29 mouse cellular contexts compared by ENCODE assay signal in the genomic region with DNA sequence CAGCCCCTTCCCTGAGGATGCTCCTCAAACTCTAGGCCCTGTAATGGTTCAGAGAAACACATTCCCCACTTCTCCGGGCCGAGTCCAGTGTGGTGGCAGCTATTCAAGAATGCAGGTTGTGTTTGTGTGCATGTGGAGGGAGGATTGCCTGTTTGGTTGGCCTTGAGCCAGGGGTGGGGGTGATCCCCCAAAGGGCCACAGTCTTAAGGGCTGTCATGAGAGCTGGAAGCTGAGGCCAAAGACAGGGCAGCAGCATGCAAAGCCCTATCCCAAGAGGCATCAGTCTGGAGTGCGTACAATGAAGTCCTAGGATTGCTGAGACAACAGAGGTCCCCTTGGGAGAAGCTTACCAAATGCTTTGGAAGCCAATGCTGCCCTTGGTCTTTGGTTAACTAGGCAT.
DNase-seq lines count a peak whose midpoint lies in the region; ATAC-seq and TF ChIP-seq lines count a peak whose summit lies in the region.
"Had no signal": no experiment of that assay in that cellular context is flagged by ENCODE, and none has a peak within 500 bp of the region (broad histone marks: within the 10 kb centered on the region; RNA-seq: fewer than 3 reads in every experiment).

No protein-coding gene starts in this region.

- no peaks in the 10 kb centered on the region for H3K27me3 ChIP-seq in heart, embryonic 16.5 days (ENCODE audit: control insufficient read depth, insufficient read depth, low read length)
- H3K27me3 ChIP-seq in kidney, embryonic 15.5 days, result peaks cover 40% of the 10 kb centered on the region
- H3K27me3 ChIP-seq in lung, embryonic 14.5 days (ENCODE audit: insufficient read depth, low read length), result no peaks in the 10 kb centered on the region; the same call in 1 of the 2 replicates
- H3K27me3 ChIP-seq: CH12.LX; forebrain, embryonic 15.5 days had no signal

- no peak for TF ChIP-seq CTCF in lung, embryonic 14.5 days (IDR thresholded peaks at IDR 0.05; ENCODE audit: low read depth)

- WGBS in heart, embryonic 16.5 days, result 38% methylated on average over 3 of the region's 3 CpGs
- WGBS in kidney, embryonic 15.5 days, result 69% methylated on average over 3 of the region's 3 CpGs
- 61% methylated on average over 3 of the region's 3 CpGs for WGBS in lung, embryonic 14.5 days

- no peaks in the 10 kb centered on the region for H3K36me3 ChIP-seq in heart, embryonic 16.5 days (ENCODE audit: control insufficient read depth, insufficient read depth)
- no peaks in the 10 kb centered on the region for H3K36me3 ChIP-seq in kidney, embryonic 15.5 days
- no peaks in the 10 kb centered on the region for H3K36me3 ChIP-seq in lung, embryonic 14.5 days (ENCODE audit: insufficient read depth)
- H3K36me3 ChIP-seq: embryonic facial prominence, embryonic 10.5 days; embryonic facial prominence, embryonic 13.5 days; forebrain, embryonic 12.5 days; forebrain, embryonic 15.5 days; G1E; hindbrain, embryonic 12.5 days; hindbrain, embryonic 15.5 days had no signal

- ATAC-seq in heart, embryonic 16.5 days (replicated peaks; ENCODE audit: extremely low read depth, insufficient read depth, low FRiP score), result 0 out of 2 replicates have a peak, but pooled peaks have one; percentile 6
- 0 out of 2 replicates have a peak, but pooled peaks have one; percentile 25 for ATAC-seq in kidney, embryonic 15.5 days (replicated peaks; ENCODE audit: low FRiP score)
- no peak for ATAC-seq in lung, embryonic 14.5 days (ENCODE audit: insufficient read depth)
- ATAC-seq: forebrain, embryonic 15.5 days; intestine, postnatal 0 days had no signal

- DNase-seq in adrenal gland, postnatal 14 days, result peak; percentile 51
- no peak for DNase-seq in adrenal gland, adult (ENCODE audit: inconsistent age in 2 of 2, low spot score in 1 of 2)
- DNase-seq in heart, adult 9 months (ENCODE audit: low spot score in 2 of 2), result no peak
- no peak for DNase-seq in kidney, postnatal 36 days
- DNase-seq in lung, embryonic 14.5 days, result peak; percentile 21
- no peak for DNase-seq in lung, adult 18-20 months
- DNase-seq: adrenal gland, postnatal 25 days; B cell, adult 2 months; cerebellum, adult 11-12 months; cerebellum, adult 8-10 months; cerebellum, postnatal 10 days; cerebellum, postnatal 36 days; embryo, embryonic 11 days; gastrocnemius, postnatal 10 days; heart, adult 18-20 months; heart, postnatal 10 days had no signal

- no peak overlapping the region for H3K4me3 ChIP-seq in heart, embryonic 16.5 days (ENCODE audit: low read length)
- no peak overlapping the region for H3K4me3 ChIP-seq in kidney, embryonic 15.5 days (replicated peaks)
- H3K4me3 ChIP-seq in lung, embryonic 14.5 days (ENCODE audit: low read depth, low read length), result no peak overlapping the region
- H3K4me3 ChIP-seq: embryonic facial prominence, embryonic 10.5 days; embryonic facial prominence, embryonic 13.5 days; erythroblast, embryonic 14.5 days; forebrain, embryonic 12.5 days; forebrain, embryonic 15.5 days; hindbrain, embryonic 12.5 days; hindbrain, embryonic 15.5 days had no signal

- no peaks in the 10 kb centered on the region for H3K4me1 ChIP-seq in heart, embryonic 16.5 days (ENCODE audit: control insufficient read depth, insufficient read depth, low read length)
- 0 out of 2 replicates have a peak, but pooled peaks cover 3% of the 10 kb centered on the region for H3K4me1 ChIP-seq in kidney, embryonic 15.5 days
- H3K4me1 ChIP-seq in lung, embryonic 14.5 days (ENCODE audit: insufficient read depth), result no peaks in the 10 kb centered on the region
- H3K4me1 ChIP-seq: embryonic facial prominence, embryonic 10.5 days; embryonic facial prominence, embryonic 13.5 days; forebrain, embryonic 12.5 days; forebrain, embryonic 15.5 days; hindbrain, embryonic 12.5 days; hindbrain, embryonic 15.5 days had no signal

- no peak overlapping the region for H3K4me2 ChIP-seq in heart, embryonic 16.5 days (ENCODE audit: low read depth, low read length)
- no peak overlapping the region for H3K4me2 ChIP-seq in kidney, embryonic 15.5 days
- H3K4me2 ChIP-seq in lung, embryonic 14.5 days, result no peak overlapping the region
- H3K4me2 ChIP-seq: embryonic facial prominence, embryonic 13.5 days; forebrain, embryonic 12.5 days; forebrain, embryonic 15.5 days; heart, embryonic 11.5 days; hindbrain, embryonic 12.5 days; hindbrain, embryonic 15.5 days had no signal

- no peak overlapping the region for H3K27ac ChIP-seq in heart, embryonic 16.5 days (ENCODE audit: low read length)
- no peak overlapping the region for H3K27ac ChIP-seq in kidney, embryonic 15.5 days
- no peak overlapping the region for H3K27ac ChIP-seq in lung, embryonic 14.5 days (ENCODE audit: low read depth)
- H3K27ac ChIP-seq: embryonic facial prominence, embryonic 10.5 days; embryonic facial prominence, embryonic 13.5 days; forebrain, embryonic 12.5 days; forebrain, embryonic 15.5 days; hindbrain, embryonic 12.5 days; hindbrain, embryonic 15.5 days had no signal

- no peaks in the 10 kb centered on the region; the same call in 1 of the 2 replicates for H3K9me3 ChIP-seq in heart, embryonic 16.5 days (replicated peaks; ENCODE audit: control insufficient read depth, low read length)
- H3K9me3 ChIP-seq in kidney, embryonic 15.5 days (replicated peaks), result no peaks in the 10 kb centered on the region
- H3K9me3 ChIP-seq in lung, embryonic 14.5 days (ENCODE audit: low read depth, low read length), result no peaks in the 10 kb centered on the region
- H3K9me3 ChIP-seq: embryonic facial prominence, embryonic 13.5 days; forebrain, embryonic 12.5 days; forebrain, embryonic 15.5 days; G1E; hindbrain, embryonic 12.5 days had no signal

- H3K9ac ChIP-seq in heart, embryonic 16.5 days (ENCODE audit: low read length), result no peak overlapping the region
- no peak overlapping the region for H3K9ac ChIP-seq in kidney, embryonic 15.5 days
- no peak overlapping the region for H3K9ac ChIP-seq in lung, embryonic 14.5 days
- H3K9ac ChIP-seq: embryonic facial prominence, embryonic 13.5 days; forebrain, embryonic 12.5 days; forebrain, embryonic 15.5 days; hindbrain, embryonic 12.5 days; hindbrain, embryonic 15.5 days had no signal

Comparison
In these comparisons a context has a peak if more than half of its experiments do, and no peak if none do; other contexts are left out.
1. DNase-seq: peak in adrenal gland, postnatal 14 days (single experiment) and lung, embryonic 14.5 days (single experiment); none in adrenal gland, adult (0 of 2), heart, adult 9 months (0 of 2), kidney, postnatal 36 days (0 of 2) and lung, adult 18-20 months (0 of 2).